Mouse (Mus musculus): ENCODE measurements around the gene Rfx5. TPM values are rescaled to one million over a fixed set of nuclear protein-coding genes. Genes with fewer than 3 reads are reported as not detected.
A peak's percentile ranks its signal among the peaks of the same experiment; 100 is the strongest.

Gene Rfx5
- polyA plus RNA-seq, 1 experiment from 2014 or later, result 8.5 TPM

DNA sequence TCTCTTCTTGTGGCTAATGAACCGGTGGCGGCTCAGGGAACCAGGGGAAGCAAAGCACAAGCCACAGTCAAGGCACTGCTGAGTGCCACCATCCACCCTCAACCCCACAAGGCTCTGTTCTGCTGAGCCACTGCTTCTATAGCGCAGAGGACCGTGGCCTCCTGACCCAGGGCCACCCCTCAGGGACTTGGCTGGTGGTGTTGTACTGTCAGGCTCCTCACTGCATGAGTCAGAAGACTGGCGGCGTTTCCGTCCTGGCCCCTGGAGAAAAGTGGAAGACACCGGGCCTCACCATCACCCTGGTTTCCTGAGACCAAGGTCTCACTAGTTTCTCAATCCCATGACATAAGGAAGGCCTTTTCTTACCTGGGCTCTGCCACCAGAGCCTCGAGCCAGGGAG lies 53.8 kb downstream of the Rfx5 start:
- peaks cover 67% of the 10 kb centered on the region for H3K36me3 ChIP-seq
- H3K9me3 ChIP-seq, result no peaks in the 10 kb centered on the region
- WGBS, result 88% methylated on average over 9 of the region's 9 CpGs
- H3K4me2 ChIP-seq, result no peak overlapping the region
- 0 out of 2 replicates have a peak, but pooled peaks cover 5% of the 10 kb centered on the region for H3K4me1 ChIP-seq
- no peak overlapping the region for H3K4me3 ChIP-seq (replicated peaks)
- no peaks in the 10 kb centered on the region for H3K27me3 ChIP-seq (replicated peaks)
- peak overlapping the region; percentile 35; the same call in 1 of the 2 replicates for H3K27ac ChIP-seq
- ATAC-seq (ENCODE audit: insufficient read depth, low FRiP score, low read depth), result no peak
- no peak overlapping the region for H3K9ac ChIP-seq

GRCm38 (mm10) chr3:95010396-95010795 lies 56.5 kb downstream of the Rfx5 start:
- H3K36me3 ChIP-seq, result peaks cover 55% of the 10 kb centered on the region
- no peak overlapping the region for H3K9ac ChIP-seq
- ATAC-seq (ENCODE audit: insufficient read depth, low FRiP score, low read depth), result no peak
- no peak overlapping the region for H3K4me2 ChIP-seq
- H3K4me1 ChIP-seq, result peaks cover 13% of the 10 kb centered on the region
- H3K4me3 ChIP-seq (replicated peaks), result no peak overlapping the region
- no peaks in the 10 kb centered on the region for H3K27me3 ChIP-seq (replicated peaks)
- WGBS, result 81% methylated on average over 7 of the region's 7 CpGs
- H3K9me3 ChIP-seq, result no peaks in the 10 kb centered on the region
- no peak overlapping the region for H3K27ac ChIP-seq

Small RNAs within 50 kb of the gene (microRNA-seq; reads per million reads assigned to microRNA genes)
- not detected for gene Mir7013

Other genes starting within 250 kb of the Rfx5 start
- gene Cgn, start 167.6 kb upstream of the Rfx5 start, polyA plus RNA-seq (2015; fragmentation: Nextera tagmentation; extraction: Ambion mirVana), result 51.0 and 56.7 TPM in 2 replicates
- gene Pogz, start 116.5 kb upstream of the Rfx5 start, polyA plus RNA-seq (2015; fragmentation: Nextera tagmentation; extraction: Ambion mirVana), result 14.6 and 15.3 TPM in 2 replicates
- 315 and 328 TPM in 2 replicates for gene Psmb4, start 67.1 kb upstream of the Rfx5 start, polyA plus RNA-seq (2015; fragmentation: Nextera tagmentation; extraction: Ambion mirVana)
- 109 and 122 TPM in 2 replicates for gene Selenbp1, start 21.0 kb upstream of the Rfx5 start, polyA plus RNA-seq (2015; fragmentation: Nextera tagmentation; extraction: Ambion mirVana)
- gene Pi4kb, start 20.7 kb downstream of the Rfx5 start, polyA plus RNA-seq (2015; fragmentation: Nextera tagmentation; extraction: Ambion mirVana), result 19.3 and 22.0 TPM in 2 replicates
- 19.3 and 22.0 TPM in 2 replicates for gene Zfp687, start 61.4 kb downstream of the Rfx5 start, polyA plus RNA-seq (2015; fragmentation: Nextera tagmentation; extraction: Ambion mirVana)
- gene Psmd4, start 88.5 kb downstream of the Rfx5 start, polyA plus RNA-seq (2015; fragmentation: Nextera tagmentation; extraction: Ambion mirVana), result 220 and 221 TPM in 2 replicates
- 17.0 and 17.5 TPM in 2 replicates for gene Pip5k1a, start 152.9 kb downstream of the Rfx5 start, polyA plus RNA-seq (2015; fragmentation: Nextera tagmentation; extraction: Ambion mirVana)
- 119 and 124 TPM in 2 replicates for gene Vps72, start 156.9 kb downstream of the Rfx5 start, polyA plus RNA-seq (2015; fragmentation: Nextera tagmentation; extraction: Ambion mirVana)
- 1.6 and 1.7 TPM in 2 replicates for gene Tmod4, start 170.4 kb downstream of the Rfx5 start, polyA plus RNA-seq (2015; fragmentation: Nextera tagmentation; extraction: Ambion mirVana)
- 59.1 and 62.7 TPM in 2 replicates for gene Scnm1, start 179.9 kb downstream of the Rfx5 start, polyA plus RNA-seq (2015; fragmentation: Nextera tagmentation; extraction: Ambion mirVana)
- gene Lysmd1, start 180.0 kb downstream of the Rfx5 start, polyA plus RNA-seq (2015; fragmentation: Nextera tagmentation; extraction: Ambion mirVana), result 11.6 and 11.7 TPM in 2 replicates
- 5.1 and 6.7 TPM in 2 replicates for gene Tnfaip8l2, start 188.3 kb downstream of the Rfx5 start, polyA plus RNA-seq (2015; fragmentation: Nextera tagmentation; extraction: Ambion mirVana)
- 5.9 and 6.9 TPM in 2 replicates for gene Sema6c, start 206.4 kb downstream of the Rfx5 start, polyA plus RNA-seq (2015; fragmentation: Nextera tagmentation; extraction: Ambion mirVana)

All from stomach, embryonic 15.5 days (tissue).